Mouse (Mus musculus) heart, postnatal 0 days (tissue): ENCODE data around the gene Itpr1. TPM values are rescaled to one million over a fixed set of nuclear protein-coding genes. Genes with fewer than 3 reads are reported as not detected.

ENCODE experiments used
- ATAC-seq: fragments of 200-750 bp; cut with Nextera tagmentation; 2 replicates; pipeline ENCODE4 v1.8.0; 2017; ENCODE audit warnings: low read depth, moderate number of reproducible peaks, moderate library complexity; ENCODE audit not compliant: insufficient read depth
- DNase-seq: peaks from one replicate; pipeline ENCODE4 v3.0.0-alpha.2; 2016; ENCODE audit warnings: low spot score
- H3K27ac ChIP-seq: fragments of 300-500 bp; sonication (generic); 2 replicates; pipeline ENCODE4 v1.5.1; 2014; ENCODE audit warnings: low read depth, mild to moderate bottlenecking
- H3K27me3 ChIP-seq: fragments of 300-500 bp; sonication (generic); 2 replicates; pipeline ENCODE4 v1.6.1; 2014; ENCODE audit warnings: low read length, mixed read lengths; ENCODE audit not compliant: control insufficient read depth, insufficient read depth
- H3K36me3 ChIP-seq: fragments of 300-500 bp; sonication (generic); replicated peaks from 2 replicates; pipeline ENCODE4 v1.6.1; 2014; ENCODE audit warnings: low read length, mixed read lengths; ENCODE audit not compliant: control insufficient read depth, insufficient read depth
- H3K4me1 ChIP-seq: fragments of 300-500 bp; sonication (generic); 2 replicates; pipeline ENCODE4 v1.6.1; 2014; ENCODE audit warnings: antibody characterized with exemption; ENCODE audit not compliant: control insufficient read depth, insufficient read depth
- H3K4me2 ChIP-seq: fragments of 300-500 bp; sonication (generic); 2 replicates; pipeline ENCODE4 v1.6.1; 2014; ENCODE audit warnings: low read depth, mild to moderate bottlenecking, low read length, moderate library complexity
- H3K4me3 ChIP-seq: fragments of 300-500 bp; sonication (generic); 2 replicates; pipeline ENCODE4 v1.5.1; 2014; ENCODE audit warnings: low read depth, low read length
- H3K9ac ChIP-seq: fragments of 300-500 bp; sonication (generic); replicated peaks from 2 replicates; pipeline ENCODE4 v1.6.1; 2014; ENCODE audit warnings: low read depth, low read length, mixed read lengths
- H3K9me3 ChIP-seq: fragments of 300-500 bp; sonication (generic); replicated peaks from 2 replicates; pipeline ENCODE4 v1.6.1; 2016; ENCODE audit warnings: low read length; ENCODE audit not compliant: control insufficient read depth
- CTCF ChIP-seq: IDR thresholded peaks from 2 replicates; pipeline ENCODE4 v1.5.1; 2016; ENCODE audit warnings: antibody characterized with exemption, control low read depth, low read depth
- EP300 ChIP-seq: IDR thresholded peaks from 2 replicates; pipeline ENCODE4 v1.6.1; 2016; ENCODE audit warnings: antibody characterized with exemption, low read depth
- WGBS: fragments of 180-500 bp; shearing (Covaris S2); extraction: QIAGEN DNeasy Blood & Tissue Kit; methylation state at CpG from one replicate; pipeline ENCODE4 v1.1.7; 2014; 5-methylcytosine and 5-hydroxymethylcytosine counted together
- polyA plus RNA-seq: library from polyadenylated mRNA; unstranded; fragments of >200 nt; fragmentation: Nextera tagmentation; extraction: Ambion mirVana; gene quantifications from 2 replicates; pipeline ENCODE4 v1.2.1, GENCODE M21; 2015
- total RNA-seq: library from RNA; depleted of rRNA; stranded (reverse); fragments of >200 nt; gene quantifications from 2 replicates; pipeline ENCODE4 v1.2.3, GENCODE M21; 2014; ENCODE audit warnings: low replicate concordance

The Itpr1 gene
- total and polyA plus RNA-seq, 2 experiments from 2014 or later, result 7.1 to 22.2 TPM

GRCm38 (mm10) chr6:108190690-108191089 is 22.2 kb upstream of the Itpr1 start:
- no peaks in the 10 kb centered on the region for H3K9me3 ChIP-seq

DNA sequence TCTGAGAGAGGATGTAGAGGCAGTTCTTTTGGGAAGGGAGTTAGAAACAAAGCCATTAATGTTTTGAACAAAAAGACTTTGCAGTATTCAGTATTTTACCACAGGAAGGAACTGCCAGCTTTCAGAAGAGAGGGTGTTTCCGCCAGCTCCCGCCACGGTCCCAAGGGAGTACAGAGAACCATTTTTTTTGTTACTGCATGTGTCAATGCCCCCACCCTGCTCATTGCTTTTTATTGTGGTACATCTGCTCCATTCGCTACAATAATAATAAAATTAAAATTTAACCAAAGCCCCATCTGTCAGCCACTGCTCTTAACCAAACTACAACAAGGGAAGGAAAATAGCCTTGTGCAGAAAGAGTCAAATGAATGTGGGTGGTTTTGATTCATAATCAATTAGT is 20.3 kb upstream of the Itpr1 start:
- ATAC-seq, result no peak
- 69% methylated on average over 4 of the region's 4 CpGs for WGBS
- H3K4me1 ChIP-seq, result no peaks in the 10 kb centered on the region

More at GRCm38 (mm10) chr6:108190690-108191089, 22.2 kb upstream of the Itpr1 start:
- no peak for DNase-seq
- no peak overlapping the region for H3K27ac ChIP-seq
- H3K4me2 ChIP-seq, result no peak overlapping the region
- no peaks in the 10 kb centered on the region for H3K36me3 ChIP-seq
- ATAC-seq, result no peak
- H3K4me1 ChIP-seq, result 0 out of 2 replicates have a peak, but pooled peaks cover 2% of the 10 kb centered on the region
- H3K27me3 ChIP-seq, result no peaks in the 10 kb centered on the region
- H3K9ac ChIP-seq, result no peak overlapping the region
- TF ChIP-seq CTCF, result no peak
- 85% methylated on average over 1 of the region's 1 CpGs for WGBS
- no peak overlapping the region for H3K4me3 ChIP-seq

GRCm38 (mm10) chr6:108196665-108197064 is 16.2 kb upstream of the Itpr1 start:
- Histone ChIP-seq H3K36me3 (no peaks in the 10 kb centered on the region), H3K4me2 (no peak overlapping the region), H3K27ac (no peak overlapping the region), H3K9me3 (no peaks in the 10 kb centered on the region), H3K9ac (no peak overlapping the region), H3K4me3 (no peak overlapping the region), H3K27me3 (no peaks in the 10 kb centered on the region), H3K4me1 (no peaks in the 10 kb centered on the region)
- WGBS, result 65% methylated on average over 7 of the region's 7 CpGs
- ATAC-seq, result no peak
- TF ChIP-seq EP300 (no peak), CTCF (no peak)
- DNase-seq, result no peak

More for the DNA sequence above, 20.3 kb upstream of the Itpr1 start:
- Histone ChIP-seq H3K27ac (no peak overlapping the region), H3K36me3 (no peaks in the 10 kb centered on the region), H3K4me3 (no peak overlapping the region), H3K27me3 (no peaks in the 10 kb centered on the region), H3K9ac (no peak overlapping the region), H3K9me3 (no peaks in the 10 kb centered on the region), H3K4me2 (no peak overlapping the region)
- TF ChIP-seq EP300 (no peak), CTCF (no peak)
- DNase-seq, result no peak

DNA sequence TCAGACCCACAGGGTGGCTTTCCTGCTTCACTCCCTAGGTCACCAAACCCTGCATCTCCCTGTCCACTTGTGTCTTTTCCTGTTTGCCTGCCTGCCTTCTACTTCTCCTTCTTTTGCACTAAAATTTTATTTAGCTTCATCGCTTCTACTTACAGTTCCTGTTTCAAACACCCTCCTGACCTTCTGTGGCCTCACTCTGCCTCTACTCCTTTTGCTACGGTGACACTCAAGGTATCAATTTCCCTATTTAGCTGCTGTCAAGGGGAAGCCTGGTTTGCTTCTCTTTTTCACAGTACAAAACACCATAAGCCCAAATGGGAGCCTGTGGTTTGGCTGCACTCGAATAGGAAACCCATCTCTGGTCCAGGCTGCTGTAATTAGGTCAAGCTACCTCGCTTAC is 15.8 kb upstream of the Itpr1 start:
- TF ChIP-seq EP300 (no peak), CTCF (no peak)
- ATAC-seq, result no peak

GRCm38 (mm10) chr6:108198286-108198685 is 14.6 kb upstream of the Itpr1 start:
- Histone ChIP-seq H3K9ac (no peak overlapping the region), H3K4me1 (no peaks in the 10 kb centered on the region), H3K27ac (no peak overlapping the region), H3K4me2 (no peak overlapping the region), H3K4me3 (no peak overlapping the region), H3K27me3 (no peaks in the 10 kb centered on the region), H3K36me3 (no peaks in the 10 kb centered on the region), H3K9me3 (no peaks in the 10 kb centered on the region)
- no peak for ATAC-seq
- no peak for DNase-seq
- 88% methylated on average over 7 of the region's 7 CpGs for WGBS
- TF ChIP-seq CTCF, result no peak

More for the DNA sequence above, 15.8 kb upstream of the Itpr1 start:
- Histone ChIP-seq H3K27ac (no peak overlapping the region), H3K4me3 (no peak overlapping the region), H3K9ac (no peak overlapping the region), H3K4me1 (no peaks in the 10 kb centered on the region), H3K27me3 (no peaks in the 10 kb centered on the region), H3K9me3 (no peaks in the 10 kb centered on the region), H3K4me2 (no peak overlapping the region), H3K36me3 (no peaks in the 10 kb centered on the region)
- WGBS, result 51% methylated on average over 4 of the region's 4 CpGs
- DNase-seq, result no peak

GRCm38 (mm10) chr6:108204322-108204721 is 8.6 kb upstream of the Itpr1 start:
- TF ChIP-seq CTCF, result no peak
- no peak for TF ChIP-seq EP300
- Histone ChIP-seq H3K36me3 (no peaks in the 10 kb centered on the region), H3K4me2 (no peak overlapping the region), H3K9me3 (no peaks in the 10 kb centered on the region), H3K4me3 (no peak overlapping the region), H3K4me1 (no peaks in the 10 kb centered on the region), H3K9ac (no peak overlapping the region), H3K27me3 (no peaks in the 10 kb centered on the region), H3K27ac (no peak overlapping the region)
- no peak for ATAC-seq
- WGBS, result 94% methylated on average over 2 of the region's 2 CpGs
- DNase-seq, result no peak
